Comparison of ENCODE assay signal across 8 mouse cellular contexts in the genomic region with DNA sequence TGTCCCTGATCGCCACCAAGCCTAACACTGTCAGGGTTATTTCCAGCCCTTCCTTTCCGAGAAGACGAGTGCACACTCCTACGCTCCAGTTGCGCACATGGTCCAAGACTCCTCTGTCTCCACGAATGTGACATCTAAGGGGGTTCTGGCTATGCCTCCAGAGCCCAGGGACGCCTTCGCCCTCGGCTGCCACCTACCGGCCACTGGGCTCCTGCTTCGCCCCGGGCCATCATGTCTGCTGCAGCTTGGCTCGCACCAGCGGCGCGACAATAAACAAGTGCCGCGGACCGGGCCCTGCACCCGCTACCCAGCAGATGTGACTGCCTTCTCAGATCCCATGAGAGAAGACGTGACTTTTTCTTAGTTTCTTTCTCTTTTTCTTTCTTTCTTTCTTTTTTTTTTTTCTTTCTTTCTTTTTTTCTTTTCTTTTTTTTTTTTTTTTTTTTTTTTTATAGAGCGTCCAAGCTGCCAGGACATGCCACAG. TPM values are rescaled to one million over a fixed set of nuclear protein-coding genes. Genes with fewer than 3 reads are reported as not detected.
DNase-seq lines count a peak whose midpoint lies in the region; ATAC-seq and TF ChIP-seq lines count a peak whose summit lies in the region.

Gene Slitrk5 (plus strand): TSS at position 434 of the 484 bp plus-strand sequence.

- no peak for TF ChIP-seq POLR2A in bone marrow macrophage, adult 2 months (IDR thresholded peaks at IDR 0.05; ENCODE audit: borderline replicate concordance, low read depth, low read length)

- ATAC-seq in intestine, embryonic 14.5 days (replicated peaks; ENCODE audit: low FRiP score, low TSS enrichment, low read depth), result peak; percentile 65

- no peaks in the 10 kb centered on the region for H3K9me3 ChIP-seq in embryonic facial prominence, embryonic 10.5 days
- no peaks in the 10 kb centered on the region for H3K9me3 ChIP-seq in intestine, embryonic 14.5 days (ENCODE audit: control insufficient read depth, low read length)

- H3K9ac ChIP-seq in intestine, embryonic 14.5 days (ENCODE audit: low read length), result peak within 1 kb of the TSS; percentile 66

- H3K4me2 ChIP-seq in intestine, embryonic 14.5 days (ENCODE audit: low read length), result peak within 1 kb of the TSS; percentile 93

- H3K4me3 ChIP-seq in bone marrow macrophage, adult 2 months (ENCODE audit: insufficient read depth, low read length), result peak within 1 kb of the TSS; percentile 63
- H3K4me3 ChIP-seq in embryonic facial prominence, embryonic 10.5 days, result peak within 1 kb of the TSS; percentile 82
- H3K4me3 ChIP-seq in intestine, embryonic 14.5 days (ENCODE audit: low read depth, low read length), result peak within 1 kb of the TSS; percentile 61

- under 1% methylated on average over 22 of the region's 22 CpGs for WGBS in embryonic facial prominence, embryonic 10.5 days
- under 1% methylated on average over 22 of the region's 22 CpGs for WGBS in intestine, embryonic 14.5 days

- peak; percentile 93 for DNase-seq in embryonic facial prominence, embryonic 10.5 days (ENCODE audit: low spot score)
- DNase-seq in gastrocnemius, postnatal 4 days (ENCODE audit: low spot score in 2 of 2), result peak; percentile 78 to 83
- peak; percentile 95 for DNase-seq in intestine, embryonic 14.5 days (ENCODE audit: low spot score)
- peak; percentile 90 to 95 for DNase-seq in left cerebral cortex, adult 8-10 months (ENCODE audit: low spot score in 2 of 2)
- peak; percentile 58 for DNase-seq in lung, postnatal 36 days
- DNase-seq in right cerebral cortex, adult 2 months (ENCODE audit: low spot score in 2 of 2), result peak; percentile 95 to 96
- no peak for DNase-seq in natural killer cell, adult 2 months (ENCODE audit: low spot score in 2 of 2)

- peaks cover 29% of the 10 kb centered on the region for H3K27me3 ChIP-seq in embryonic facial prominence, embryonic 10.5 days (replicated peaks; ENCODE audit: low read depth, poor library complexity, severe bottlenecking)
- H3K27me3 ChIP-seq in intestine, embryonic 14.5 days (replicated peaks; ENCODE audit: control insufficient read depth, insufficient read depth, low read length), result peaks cover 23% of the 10 kb centered on the region

- peaks cover 2% of the 10 kb centered on the region; the same call in 1 of the 2 replicates for H3K36me3 ChIP-seq in embryonic facial prominence, embryonic 10.5 days (replicated peaks)
- H3K36me3 ChIP-seq in intestine, embryonic 14.5 days (ENCODE audit: control insufficient read depth, insufficient read depth, low read length), result no peaks in the 10 kb centered on the region

- peak; percentile 48 for TF ChIP-seq CTCF in bone marrow macrophage, adult 2 months (IDR thresholded peaks at IDR 0.05; ENCODE audit: low read depth, low read length)

- H3K4me1 ChIP-seq in bone marrow macrophage, adult 2 months (ENCODE audit: control insufficient read depth, insufficient read depth, low read length), result 0 out of 2 replicates have a peak, but pooled peaks cover 3% of the 10 kb centered on the region
- peaks cover 13% of the 10 kb centered on the region for H3K4me1 ChIP-seq in embryonic facial prominence, embryonic 10.5 days
- peaks cover 5% of the 10 kb centered on the region; the same call in 1 of the 2 replicates for H3K4me1 ChIP-seq in intestine, embryonic 14.5 days (replicated peaks; ENCODE audit: control insufficient read depth, insufficient read depth, low read length)

- no peak within 1 kb of the TSS for H3K27ac ChIP-seq in bone marrow macrophage, adult 2 months (ENCODE audit: insufficient read depth, low read depth, low read length)
- peak within 1 kb of the TSS; percentile 92 for H3K27ac ChIP-seq in embryonic facial prominence, embryonic 10.5 days (replicated peaks)
- H3K27ac ChIP-seq in intestine, embryonic 14.5 days (ENCODE audit: low read depth), result peak within 1 kb of the TSS; percentile 69

RNA-seq across cellular contexts. Expression of gene Slitrk5, which starts in this region (rescaled TPM):
- polyA plus RNA-seq in bone marrow macrophage, adult 2 months (2012; ENCODE audit: insufficient read depth, insufficient read length, missing spikeins), result not detected in 2 replicates
- 7.2 and 7.9 TPM in 2 replicates for polyA plus RNA-seq in embryonic facial prominence, embryonic 10.5 days (2016; fragmentation: Nextera tagmentation; extraction: Ambion mirVana)
- total RNA-seq in gastrocnemius, postnatal 4 days (2021), result under 1 TPM; 0.52 to 0.74 TPM
- polyA plus RNA-seq in intestine, embryonic 14.5 days (2014; fragmentation: Nextera tagmentation; extraction: Ambion mirVana), result 5.0 and 6.1 TPM in 2 replicates
- 10 to 100 TPM; 63.3 to 77.0 (median 68.0) TPM for total RNA-seq in left cerebral cortex, adult 8-10 months (2022)

Comparison
In these comparisons a context has a peak if more than half of its experiments do, and no peak if none do; other contexts are left out.
1. RNA of gene Slitrk5 (total RNA-seq): 63.3 to 77.0 TPM in left cerebral cortex, adult 8-10 months; 0.52 to 0.74 TPM in gastrocnemius, postnatal 4 days; every median in the first group is over 10 times any median in the second.
2. Peak in DNase-seq in gastrocnemius, postnatal 4 days; RNA of the gene not detected or under 1 TPM.
3. DNase-seq: peak in embryonic facial prominence, embryonic 10.5 days (single experiment), intestine, embryonic 14.5 days (single experiment), left cerebral cortex, adult 8-10 months (2 of 2), lung, postnatal 36 days (single experiment) and right cerebral cortex, adult 2 months (2 of 2); none in natural killer cell, adult 2 months (0 of 2).
4. Peak in every context shown above with its lines, with median percentiles within 50 percentile points of each other: H3K4me3 ChIP-seq.